Mouse (Mus musculus): ENCODE data around the gene Popdc3. TPM values are rescaled to one million over a fixed set of nuclear protein-coding genes. Genes with fewer than 3 reads are reported as not detected.

The Popdc3 gene
- total and polyA plus RNA-seq, 3 experiments, result 13.4 to 35.5 (median 29.4) TPM

- no peaks in the 10 kb centered on the region for H3K79me2 ChIP-seq (replicated peaks; ENCODE audit: control insufficient read depth, insufficient read depth, low read length)
- DNase-seq, result no peak
- TF ChIP-seq CTCF (IDR thresholded peaks at IDR 0.05) (no peak), POLR2A (IDR thresholded peaks at IDR 0.05; ENCODE audit: insufficient read depth, low read depth, low read length) (no peak), EP300 (IDR thresholded peaks at IDR 0.05; ENCODE audit: insufficient read depth, low read depth, low read length) (no peak)
- no peaks in the 10 kb centered on the region for H3K27me3 ChIP-seq (ENCODE audit: control insufficient read depth, insufficient read depth, low read length)
- H3K4me1 ChIP-seq (ENCODE audit: control insufficient read depth, insufficient read depth, low read length), result peaks cover 2% of the 10 kb centered on the region; the same call in 1 of the 2 replicates
- intact Hi-C loops (cut with DNase I), result loop anchor here (5.0 kb wide), 1 partner anchor 69 kb away; no protein-coding TSS in a partner anchor
- no peaks in the 10 kb centered on the region for H3K36me3 ChIP-seq (ENCODE audit: control insufficient read depth, insufficient read depth, low read length)
- no peak overlapping the region for H3K4me3 ChIP-seq
- H3K9ac ChIP-seq (ENCODE audit: low read depth, low read length), result no peak overlapping the region
- 0 out of 2 replicates have a peak overlapping the region, but pooled peaks have one; percentile 20 for H3K27ac ChIP-seq
- 68% methylated on average over 4 of the region's 4 CpGs for WGBS
These were observed 2.9 kb downstream of the Popdc3 start for GRCm38 (mm10) chr10:45180677-45181326.

- no peak overlapping the region for H3K9ac ChIP-seq (ENCODE audit: low read depth, low read length)
- H3K4me1 ChIP-seq (ENCODE audit: control insufficient read depth, insufficient read depth, low read length), result peaks cover 2% of the 10 kb centered on the region; the same call in 1 of the 2 replicates
- H3K79me2 ChIP-seq (replicated peaks; ENCODE audit: control insufficient read depth, insufficient read depth, low read length), result no peaks in the 10 kb centered on the region
- H3K4me3 ChIP-seq, result no peak overlapping the region
- H3K36me3 ChIP-seq (ENCODE audit: control insufficient read depth, insufficient read depth, low read length), result no peaks in the 10 kb centered on the region
- peak in 1 of 2 experiments; percentile 32 for DNase-seq
- WGBS, result 48% methylated on average over 3 of the region's 3 CpGs
- TF ChIP-seq CTCF (IDR thresholded peaks at IDR 0.05), result no peak
- TF ChIP-seq POLR2A (IDR thresholded peaks at IDR 0.05; ENCODE audit: insufficient read depth, low read depth, low read length), result no peak
- no peak for TF ChIP-seq EP300 (IDR thresholded peaks at IDR 0.05; ENCODE audit: insufficient read depth, low read depth, low read length)
- intact Hi-C loops (cut with DNase I), result loop anchor here (5.0 kb wide), 1 partner anchor 69 kb away; no protein-coding TSS in a partner anchor
- H3K27ac ChIP-seq, result peak overlapping the region; percentile 20; the same call in 1 of the 2 replicates
- H3K27me3 ChIP-seq (ENCODE audit: control insufficient read depth, insufficient read depth, low read length), result no peaks in the 10 kb centered on the region
These were observed 3.4 kb downstream of the Popdc3 start for GRCm38 (mm10) chr10:45181344-45181743.

GRCm38 (mm10) chr10:45185457-45185856 lies 7.6 kb downstream of the Popdc3 start:
- intact Hi-C loops (cut with DNase I), result no loop called here
- no peaks in the 10 kb centered on the region for H3K27me3 ChIP-seq (ENCODE audit: control insufficient read depth, insufficient read depth, low read length)
- no peak for DNase-seq
- H3K9ac ChIP-seq (ENCODE audit: low read depth, low read length), result no peak overlapping the region
- 61% methylated on average over 2 of the region's 2 CpGs for WGBS
- no peak overlapping the region for H3K4me3 ChIP-seq
- peak; percentile 43 for TF ChIP-seq CTCF (IDR thresholded peaks at IDR 0.05)
- no peak for TF ChIP-seq POLR2A (IDR thresholded peaks at IDR 0.05; ENCODE audit: insufficient read depth, low read depth, low read length)
- TF ChIP-seq EP300 (IDR thresholded peaks at IDR 0.05; ENCODE audit: insufficient read depth, low read depth, low read length), result no peak
- no peaks in the 10 kb centered on the region for H3K36me3 ChIP-seq (ENCODE audit: control insufficient read depth, insufficient read depth, low read length)
- no peaks in the 10 kb centered on the region for H3K79me2 ChIP-seq (replicated peaks; ENCODE audit: control insufficient read depth, insufficient read depth, low read length)
- peaks cover 2% of the 10 kb centered on the region; the same call in 1 of the 2 replicates for H3K4me1 ChIP-seq (ENCODE audit: control insufficient read depth, insufficient read depth, low read length)
- H3K27ac ChIP-seq, result no peak overlapping the region

- intact Hi-C loops (cut with DNase I), result no loop called here
- H3K36me3 ChIP-seq (ENCODE audit: control insufficient read depth, insufficient read depth, low read length), result no peaks in the 10 kb centered on the region
- WGBS, result 67% methylated on average over 14 of the region's 14 CpGs
- H3K4me1 ChIP-seq (ENCODE audit: control insufficient read depth, insufficient read depth, low read length), result no peaks in the 10 kb centered on the region
- no peak overlapping the region for H3K27ac ChIP-seq
- no peak for TF ChIP-seq POLR2A (IDR thresholded peaks at IDR 0.05; ENCODE audit: insufficient read depth, low read depth, low read length)
- no peak for TF ChIP-seq EP300 (IDR thresholded peaks at IDR 0.05; ENCODE audit: insufficient read depth, low read depth, low read length)
- no peak for TF ChIP-seq CTCF (IDR thresholded peaks at IDR 0.05)
- no peak overlapping the region for H3K4me3 ChIP-seq
- no peaks in the 10 kb centered on the region for H3K79me2 ChIP-seq (replicated peaks; ENCODE audit: control insufficient read depth, insufficient read depth, low read length)
- H3K27me3 ChIP-seq (ENCODE audit: control insufficient read depth, insufficient read depth, low read length), result no peaks in the 10 kb centered on the region
- no peak overlapping the region for H3K9ac ChIP-seq (ENCODE audit: low read depth, low read length)
- DNase-seq, result no peak
These were observed 15.7 kb downstream of the Popdc3 start for GRCm38 (mm10) chr10:45193330-45194310.

DNA sequence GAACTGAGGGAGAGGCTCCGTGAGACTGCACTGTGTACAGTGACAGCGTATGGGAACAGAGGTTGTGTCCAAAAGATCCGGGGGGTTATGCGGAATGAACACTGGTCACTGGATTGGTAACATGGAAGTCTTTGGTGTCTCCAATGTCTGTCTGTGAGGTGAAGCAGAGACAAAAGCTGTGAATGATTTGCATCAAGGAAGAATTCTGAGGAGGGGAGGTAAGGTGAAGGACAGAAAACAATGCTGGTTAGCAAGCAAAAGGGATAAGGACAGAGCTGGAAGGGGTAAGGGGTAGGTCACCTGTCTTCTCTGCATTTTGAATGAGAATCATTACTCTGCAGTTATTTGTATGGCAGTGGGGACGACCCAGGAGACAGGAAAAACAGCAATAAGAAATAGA lies 16.6 kb downstream of the Popdc3 start:
- intact Hi-C loops (cut with DNase I), result no loop called here
- TF ChIP-seq POLR2A (IDR thresholded peaks at IDR 0.05; ENCODE audit: insufficient read depth, low read depth, low read length) (no peak), CTCF (IDR thresholded peaks at IDR 0.05) (no peak), EP300 (IDR thresholded peaks at IDR 0.05; ENCODE audit: insufficient read depth, low read depth, low read length) (no peak)

More for the DNA sequence above, 16.6 kb downstream of the Popdc3 start:
- DNase-seq, result no peak
- Histone ChIP-seq H3K36me3 (ENCODE audit: control insufficient read depth, insufficient read depth, low read length) (no peaks in the 10 kb centered on the region), H3K27me3 (ENCODE audit: control insufficient read depth, insufficient read depth, low read length) (no peaks in the 10 kb centered on the region), H3K9ac (ENCODE audit: low read depth, low read length) (no peak overlapping the region), H3K79me2 (replicated peaks; ENCODE audit: control insufficient read depth, insufficient read depth, low read length) (no peaks in the 10 kb centered on the region), H3K4me1 (ENCODE audit: control insufficient read depth, insufficient read depth, low read length) (no peaks in the 10 kb centered on the region), H3K27ac (no peak overlapping the region), H3K4me3 (no peak overlapping the region)
- WGBS, result 72% methylated on average over 5 of the region's 5 CpGs

Data from heart, adult 2 months (tissue).